Mouse (Mus musculus) kidney, embryonic 14.5 days (tissue): Measurements from ENCODE around the gene Picalm. TPM values are rescaled to one million over a fixed set of nuclear protein-coding genes. Genes with fewer than 3 reads are reported as not detected.
"Not testable (repeated sequence)": the region's sequence is repeated elsewhere in the genome, so short reads cannot be mapped to it uniquely, and the experiment has no call there.

ENCODE experiments used
- ATAC-seq: fragments of 200-750 bp; cut with Nextera tagmentation; 2 replicates; pipeline ENCODE4 v1.8.0; 2017; ENCODE audit warnings: moderate number of reproducible peaks, mild to moderate bottlenecking, moderate TSS enrichment, moderate library complexity; ENCODE audit not compliant: low FRiP score, low TSS enrichment
- H3K27ac ChIP-seq: fragments of 300-500 bp; sonication (generic); 2 replicates; pipeline ENCODE4 v1.5.1; 2014; ENCODE audit warnings: low read depth, mild to moderate bottlenecking, low read length, moderate library complexity, mixed read lengths
- H3K27me3 ChIP-seq: fragments of 300-500 bp; sonication (generic); 2 replicates; pipeline ENCODE4 v1.6.1; 2014; ENCODE audit warnings: mild to moderate bottlenecking, low read length; ENCODE audit not compliant: control insufficient read depth, insufficient read depth
- H3K36me3 ChIP-seq: fragments of 300-500 bp; sonication (generic); 2 replicates; pipeline ENCODE4 v1.6.1; 2014; ENCODE audit warnings: low read length, mixed read lengths; ENCODE audit not compliant: control insufficient read depth, insufficient read depth
- H3K4me1 ChIP-seq: fragments of 300-500 bp; sonication (generic); 2 replicates; pipeline ENCODE4 v1.6.1; 2014; ENCODE audit warnings: low read length, mixed read lengths; ENCODE audit not compliant: control insufficient read depth, insufficient read depth
- H3K4me2 ChIP-seq: fragments of 300-500 bp; sonication (generic); replicated peaks from 2 replicates; pipeline ENCODE4 v1.6.1; 2014; ENCODE audit warnings: low read depth, mild to moderate bottlenecking, low read length
- H3K4me3 ChIP-seq: fragments of 300-500 bp; sonication (generic); 2 replicates; pipeline ENCODE4 v1.5.1; 2014; ENCODE audit warnings: mild to moderate bottlenecking, low read length
- H3K9ac ChIP-seq: fragments of 300-500 bp; sonication (generic); 2 replicates; pipeline ENCODE4 v1.6.1; 2014; ENCODE audit warnings: low read depth, mild to moderate bottlenecking, low read length, moderate library complexity
- H3K9me3 ChIP-seq: fragments of 300-500 bp; sonication (generic); 2 replicates; pipeline ENCODE4 v1.6.1; 2016; ENCODE audit warnings: low read length; ENCODE audit not compliant: control insufficient read depth
- WGBS: fragments of 180-500 bp; shearing (Covaris S2); extraction: QIAGEN DNeasy Blood & Tissue Kit; methylation state at CpG from one replicate; pipeline ENCODE4 v1.1.7; 2014; 5-methylcytosine and 5-hydroxymethylcytosine counted together
- polyA plus RNA-seq: library from polyadenylated mRNA; unstranded; fragments of >200 nt; fragmentation: Nextera tagmentation; extraction: Ambion mirVana; gene quantifications from 2 replicates; pipeline ENCODE4 v1.2.1, GENCODE M21; 2014

Picalm gene
- polyA plus RNA-seq, 1 experiment from 2014 or later: 52.1 TPM

GRCm38 (mm10) chr7:90164276-90164675 is 34.3 kb downstream of the Picalm start:
- Histone ChIP-seq H3K4me1 (no peaks in the 10 kb centered on the region), H3K36me3 (peaks cover 44% of the 10 kb centered on the region), H3K9me3 (no peaks in the 10 kb centered on the region), H3K4me2 (no peak overlapping the region), H3K4me3 (no peak overlapping the region), H3K27me3 (no peaks in the 10 kb centered on the region), H3K27ac (no peak overlapping the region), H3K9ac (no peak overlapping the region)
- 96% methylated on average over 1 of the region's 1 CpGs for WGBS
- no peak for ATAC-seq

DNA sequence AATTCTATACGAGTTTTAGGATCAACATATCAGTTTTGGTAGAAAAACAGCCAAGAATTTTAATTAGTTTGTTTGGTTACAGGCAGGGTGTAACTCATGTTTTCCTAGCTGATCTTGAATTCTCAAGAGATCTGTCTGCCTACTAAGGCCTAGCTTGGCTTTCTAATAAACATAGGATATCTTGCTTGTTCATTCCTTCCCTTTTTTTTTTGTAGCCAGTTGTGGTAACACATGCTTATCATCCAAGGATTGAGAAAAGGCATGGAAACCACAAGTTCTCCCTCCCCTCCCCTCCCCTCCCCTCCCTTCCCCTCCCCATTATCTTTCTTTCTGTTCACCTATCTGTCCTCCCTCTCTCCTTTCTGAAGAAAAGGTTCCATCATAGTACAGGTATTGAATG is 36.0 kb downstream of the Picalm start:
- Histone ChIP-seq H3K36me3 (peaks cover 40% of the 10 kb centered on the region), H3K9me3 (no peaks in the 10 kb centered on the region), H3K4me3 (no peak overlapping the region), H3K4me2 (no peak overlapping the region), H3K4me1 (no peaks in the 10 kb centered on the region), H3K27me3 (no peaks in the 10 kb centered on the region), H3K9ac (no peak overlapping the region), H3K27ac (no peak overlapping the region)
- no peak for ATAC-seq
- WGBS: 70% methylated on average over 1 of the region's 1 CpGs

GRCm38 (mm10) chr7:90167777-90168176 is 37.8 kb downstream of the Picalm start:
- H3K4me2 ChIP-seq, H3K9ac ChIP-seq, H3K4me3 ChIP-seq, H3K27ac ChIP-seq, ATAC-seq, H3K27me3 ChIP-seq, H3K4me1 ChIP-seq, H3K9me3 ChIP-seq: not testable (repeated sequence)
- H3K36me3 ChIP-seq: peaks cover 34% of the 10 kb centered on the region
- 81% methylated on average over 10 of the region's 10 CpGs for WGBS

DNA sequence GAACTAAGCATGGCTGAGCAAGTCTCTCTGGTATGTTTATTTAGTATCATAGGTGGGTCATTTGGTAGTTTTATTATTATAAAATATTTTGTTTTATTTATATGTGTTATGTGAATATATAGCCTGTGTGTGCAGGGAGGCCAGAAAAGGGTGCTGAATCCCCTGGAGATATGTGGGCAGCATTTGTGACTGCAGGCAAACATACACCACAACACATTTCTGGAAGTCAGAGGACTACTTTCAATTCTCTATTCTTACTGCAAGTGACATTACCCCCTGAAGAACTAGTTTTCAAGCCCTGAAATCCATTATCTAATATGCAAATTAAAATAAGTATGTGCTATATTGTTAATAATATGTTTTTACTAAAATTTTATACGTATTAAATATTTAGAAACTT is 43.8 kb downstream of the Picalm start:
- H3K4me1 ChIP-seq: no peaks in the 10 kb centered on the region
- no peak overlapping the region for H3K4me3 ChIP-seq
- H3K27ac ChIP-seq: no peak overlapping the region
- H3K27me3 ChIP-seq: no peaks in the 10 kb centered on the region
- WGBS: 97% methylated on average over 1 of the region's 1 CpGs
- ATAC-seq: no peak
- H3K36me3 ChIP-seq: peaks cover 42% of the 10 kb centered on the region
- no peaks in the 10 kb centered on the region for H3K9me3 ChIP-seq
- H3K9ac ChIP-seq: no peak overlapping the region
- no peak overlapping the region for H3K4me2 ChIP-seq

- no peaks in the 10 kb centered on the region for H3K27me3 ChIP-seq
- no peaks in the 10 kb centered on the region for H3K9me3 ChIP-seq
- 88% methylated on average over 2 of the region's 2 CpGs for WGBS
- H3K4me1 ChIP-seq: no peaks in the 10 kb centered on the region
- no peak overlapping the region for H3K27ac ChIP-seq
- no peak overlapping the region for H3K9ac ChIP-seq
- H3K36me3 ChIP-seq: peaks cover 50% of the 10 kb centered on the region
- no peak for ATAC-seq
- H3K4me2 ChIP-seq: no peak overlapping the region
- no peak overlapping the region for H3K4me3 ChIP-seq
These were observed 45.6 kb downstream of the Picalm start for GRCm38 (mm10) chr7:90175576-90175975.

DNA sequence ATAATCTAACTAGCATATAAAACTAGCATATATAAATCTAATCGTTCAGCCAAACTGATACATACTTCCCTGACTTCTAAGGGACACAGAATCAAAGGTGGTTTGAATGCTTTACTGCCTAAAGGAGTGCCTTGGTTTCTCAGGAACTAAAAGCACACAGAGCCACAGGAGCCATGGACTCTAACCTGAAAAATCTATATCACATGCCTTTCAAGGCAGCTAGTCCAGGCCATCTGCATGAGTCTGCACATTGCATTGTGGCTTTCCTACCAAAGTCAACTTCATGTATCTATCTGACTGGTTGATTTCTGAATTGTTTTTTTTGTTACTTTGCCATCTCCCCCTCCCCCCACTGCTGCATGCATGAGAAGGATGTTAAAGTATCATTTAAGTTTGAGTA is 50.6 kb downstream of the Picalm start:
- Histone ChIP-seq H3K9me3 (no peaks in the 10 kb centered on the region), H3K27me3 (no peaks in the 10 kb centered on the region), H3K27ac (no peak overlapping the region), H3K9ac (no peak overlapping the region), H3K36me3 (peaks cover 45% of the 10 kb centered on the region), H3K4me1 (no peaks in the 10 kb centered on the region), H3K4me3 (no peak overlapping the region), H3K4me2 (no peak overlapping the region)
- no peak for ATAC-seq
- 96% methylated on average over 1 of the region's 1 CpGs for WGBS

DNA sequence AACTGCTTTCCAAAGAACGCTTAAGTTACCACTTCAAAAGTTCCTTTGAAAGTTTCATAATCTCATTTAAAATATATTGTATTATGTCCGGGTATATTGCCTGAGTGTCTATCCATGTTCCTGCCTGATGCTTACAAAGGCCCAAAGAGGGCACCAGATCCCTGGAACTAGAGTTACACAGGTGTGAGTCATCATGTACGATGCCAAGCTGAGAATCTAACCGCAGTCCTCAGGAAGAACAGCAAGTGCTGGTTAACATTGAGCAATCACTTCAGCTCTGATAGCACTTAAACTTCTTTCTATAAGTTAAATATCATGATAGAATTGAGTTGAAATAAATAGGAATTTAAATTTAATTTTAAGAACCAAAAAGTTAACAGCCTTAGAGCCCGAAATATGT is 70.2 kb downstream of the Picalm start:
- H3K36me3 ChIP-seq: peaks cover 38% of the 10 kb centered on the region
- H3K4me3 ChIP-seq: no peak overlapping the region
- H3K9ac ChIP-seq: no peak overlapping the region
- H3K27me3 ChIP-seq: no peaks in the 10 kb centered on the region
- WGBS: 95% methylated on average over 5 of the region's 5 CpGs
- no peaks in the 10 kb centered on the region for H3K4me1 ChIP-seq
- no peaks in the 10 kb centered on the region for H3K9me3 ChIP-seq
- H3K4me2 ChIP-seq: no peak overlapping the region
- no peak overlapping the region for H3K27ac ChIP-seq
- no peak for ATAC-seq

- Histone ChIP-seq H3K4me1 (no peaks in the 10 kb centered on the region), H3K9ac (no peak overlapping the region), H3K9me3 (no peaks in the 10 kb centered on the region), H3K36me3 (peaks cover 30% of the 10 kb centered on the region), H3K27me3 (no peaks in the 10 kb centered on the region), H3K4me3 (no peak overlapping the region), H3K4me2 (no peak overlapping the region), H3K27ac (no peak overlapping the region)
- WGBS: 89% methylated on average over 2 of the region's 2 CpGs
- ATAC-seq: no peak
These were observed 72.0 kb downstream of the Picalm start for GRCm38 (mm10) chr7:90201877-90202465.

DNA sequence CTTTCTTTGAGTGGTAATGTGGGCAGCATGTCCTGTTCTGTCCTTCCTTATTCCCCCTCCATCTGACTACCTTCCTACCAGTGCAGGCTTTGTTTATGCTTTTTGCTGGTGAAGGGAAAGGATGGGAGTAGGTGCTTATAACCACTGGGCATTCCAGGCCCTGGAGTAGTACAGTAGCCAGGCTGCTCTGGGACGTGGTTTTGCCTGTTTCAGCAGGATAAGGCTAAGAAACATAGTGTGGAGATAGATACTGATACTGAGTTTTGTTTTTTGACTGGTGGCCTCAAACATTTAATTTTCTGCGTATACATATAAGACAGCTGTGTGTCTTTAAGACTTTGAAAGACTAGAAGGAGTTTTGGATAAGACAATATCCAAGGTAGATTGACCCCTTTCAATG is 73.9 kb downstream of the Picalm start:
- Histone ChIP-seq H3K9ac (no peak overlapping the region), H3K9me3 (no peaks in the 10 kb centered on the region), H3K4me2 (no peak overlapping the region), H3K27ac (no peak overlapping the region), H3K36me3 (peaks cover 38% of the 10 kb centered on the region), H3K4me1 (no peaks in the 10 kb centered on the region), H3K27me3 (no peaks in the 10 kb centered on the region), H3K4me3 (no peak overlapping the region)
- 89% methylated on average over 2 of the region's 2 CpGs for WGBS
- no peak for ATAC-seq
